Mouse (Mus musculus): ENCODE measurements around the gene Ola1. TPM values are rescaled to one million over a fixed set of nuclear protein-coding genes. Genes with fewer than 3 reads are reported as not detected.

Gene Ola1
- total RNA-seq, 2 experiments from 2014 or later = 108 to 119 TPM

DNA sequence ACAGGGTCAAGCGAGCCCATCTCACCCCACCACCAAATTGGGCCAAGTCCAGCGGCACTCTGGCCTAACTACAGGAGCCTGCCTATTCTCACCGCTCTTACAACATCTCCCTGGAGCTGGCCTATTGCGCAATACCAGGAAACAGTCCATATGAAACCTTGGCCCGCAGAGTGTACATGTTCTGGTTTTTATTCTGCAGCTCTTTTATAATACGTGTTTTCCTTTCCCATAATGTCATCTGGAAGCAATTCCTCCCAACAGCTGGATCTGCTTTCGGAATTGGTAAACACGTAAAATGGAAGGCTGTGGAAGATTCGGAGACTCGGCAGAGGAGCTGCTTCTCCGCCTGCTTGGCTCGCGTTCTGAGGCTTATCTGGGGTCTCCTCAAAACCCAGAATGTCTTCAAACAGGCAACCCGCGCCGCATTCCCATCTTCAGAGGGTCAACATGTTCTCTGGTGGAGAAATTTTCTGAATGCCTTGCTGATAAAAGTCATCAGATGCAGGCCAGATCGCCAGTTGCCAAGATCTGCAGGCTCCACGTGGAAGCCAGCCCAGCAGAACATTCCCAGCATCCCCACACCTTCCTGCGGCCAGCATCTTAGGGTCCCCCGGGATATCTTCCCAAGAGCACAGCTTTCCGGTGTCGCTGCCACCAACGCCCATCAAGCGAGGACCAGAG lies 171.5 kb downstream of the Ola1 start:
- intact Hi-C loops (cut with DNase I) = no loop called here

DNA sequence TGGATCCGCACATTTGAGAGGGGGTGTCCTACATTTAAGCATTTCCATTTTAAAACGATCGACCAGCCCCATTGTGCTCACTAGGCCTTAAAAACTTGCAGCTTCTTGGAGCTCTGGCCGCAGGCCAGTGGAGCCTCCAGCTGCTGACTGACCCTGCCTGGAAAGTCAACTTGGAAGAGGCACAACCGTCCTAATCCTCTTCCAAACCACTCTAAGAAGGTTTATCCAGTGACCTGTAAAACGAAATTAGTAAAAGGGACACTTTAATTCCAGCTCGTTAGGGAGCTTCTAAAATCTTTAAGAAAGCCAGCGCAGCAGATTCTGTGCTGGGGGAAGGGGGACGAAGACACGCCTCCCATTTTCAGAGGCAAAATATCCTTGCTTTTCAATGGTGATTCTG lies 172.1 kb downstream of the Ola1 start:
- intact Hi-C loops (cut with DNase I) = no loop called here
- peak in 1 of 2 experiments; percentile 64 for DNase-seq (ENCODE audit: extremely low spot score in 1 of 2, low spot score in 2 of 2)

More for the DNA sequence above, 171.5 kb downstream of the Ola1 start:
- peak in 1 of 2 experiments; percentile 50 for DNase-seq (ENCODE audit: extremely low spot score in 1 of 2, low spot score in 2 of 2)

GRCm38 (mm10) chr2:73045505-73045904 lies 173.2 kb downstream of the Ola1 start:
- intact Hi-C loops (cut with DNase I) = no loop called here
- DNase-seq (ENCODE audit: extremely low spot score in 1 of 2, low spot score in 2 of 2) = no peak

Other genes with a start within 250 kb of the Ola1 start
- 10 to 100 TPM; 44.9 to 56.5 TPM for gene Sp3, start 238.5 kb downstream of the Ola1 start, total RNA-seq (2021)
- gene Gm11084, start 232.2 kb downstream of the Ola1 start, total RNA-seq (2021) = not detected
- gene Sp9, start 53.0 kb upstream of the Ola1 start, total RNA-seq (2021) = 1 to 10 TPM; 3.4 to 4.4 TPM
- 10 to 100 TPM in 1 of 2 experiments, 1 to 10 TPM in 1; 9.6 to 11.5 TPM for gene Scrn3, start 93.7 kb upstream of the Ola1 start, total RNA-seq (2021)
- 10 to 100 TPM; 24.4 to 25.3 TPM for gene Cir1, start 93.8 kb upstream of the Ola1 start, total RNA-seq (2021)
- gene Gpr155, start 167.6 kb upstream of the Ola1 start, total RNA-seq (2021) = 10 to 100 TPM; 30.9 to 36.1 TPM